8 mouse cellular contexts compared by ENCODE assay signal in genomic region chr2:105311414-105311813, GRCm38 (mm10).
DNase-seq lines count a peak whose midpoint lies in the region; ATAC-seq and TF ChIP-seq lines count a peak whose summit lies in the region.

No protein-coding gene starts in this region.

- peaks cover 19% of the 10 kb centered on the region; the same call in 1 of the 2 replicates for H3K27me3 ChIP-seq in hindbrain, embryonic 10.5 days (ENCODE audit: insufficient read depth, poor library complexity, severe bottlenecking)
- peaks cover 21% of the 10 kb centered on the region for H3K27me3 ChIP-seq in hindbrain, embryonic 12.5 days
- H3K27me3 ChIP-seq in stomach, postnatal 0 days (ENCODE audit: control insufficient read depth, insufficient read depth, low read length) = no peaks in the 10 kb centered on the region

- no peak for TF ChIP-seq EP300 in stomach, postnatal 0 days (optimal IDR thresholded peaks at IDR 0.05)

- ATAC-seq in hindbrain, embryonic 12.5 days (ENCODE audit: low FRiP score) = no peak
- no peak for ATAC-seq in stomach, postnatal 0 days (ENCODE audit: low FRiP score, low TSS enrichment)

- peak; percentile 58 for TF ChIP-seq CTCF in stomach, postnatal 0 days (IDR thresholded peaks at IDR 0.05; ENCODE audit: low read depth)

- no peak overlapping the region for H3K27ac ChIP-seq in hindbrain, embryonic 10.5 days
- no peak overlapping the region for H3K27ac ChIP-seq in hindbrain, embryonic 12.5 days
- H3K27ac ChIP-seq in stomach, postnatal 0 days (replicated peaks) = no peak overlapping the region

- no peaks in the 10 kb centered on the region for H3K36me3 ChIP-seq in hindbrain, embryonic 10.5 days
- H3K36me3 ChIP-seq in hindbrain, embryonic 12.5 days = no peaks in the 10 kb centered on the region
- H3K36me3 ChIP-seq in stomach, postnatal 0 days (ENCODE audit: control insufficient read depth, insufficient read depth, low read length) = no peaks in the 10 kb centered on the region

- peaks cover 15% of the 10 kb centered on the region; the same call in 1 of the 2 replicates for H3K4me1 ChIP-seq in hindbrain, embryonic 10.5 days (replicated peaks)
- peaks cover 6% of the 10 kb centered on the region; the same call in 1 of the 2 replicates for H3K4me1 ChIP-seq in hindbrain, embryonic 12.5 days
- H3K4me1 ChIP-seq in stomach, postnatal 0 days (replicated peaks; ENCODE audit: control insufficient read depth, insufficient read depth) = no peaks in the 10 kb centered on the region

- no peak overlapping the region for H3K4me2 ChIP-seq in hindbrain, embryonic 12.5 days (replicated peaks)
- no peak overlapping the region for H3K4me2 ChIP-seq in stomach, postnatal 0 days (replicated peaks; ENCODE audit: low read depth)

- H3K9ac ChIP-seq in hindbrain, embryonic 12.5 days = no peak overlapping the region
- no peak overlapping the region for H3K9ac ChIP-seq in stomach, postnatal 0 days (ENCODE audit: low read length)

- WGBS in hindbrain, embryonic 10.5 days = 43% methylated on average over 13 of the region's 13 CpGs
- WGBS in hindbrain, embryonic 12.5 days = 47% methylated on average over 13 of the region's 13 CpGs
- 39% methylated on average over 13 of the region's 13 CpGs for whole genome bisulfite sequencing in stomach, postnatal 0 days

- H3K9me3 ChIP-seq in hindbrain, embryonic 10.5 days = no peaks in the 10 kb centered on the region
- no peaks in the 10 kb centered on the region for H3K9me3 ChIP-seq in hindbrain, embryonic 12.5 days (replicated peaks)
- no peaks in the 10 kb centered on the region for H3K9me3 ChIP-seq in stomach, postnatal 0 days (ENCODE audit: control insufficient read depth, low read length)

- peak; percentile 23 for DNase-seq in hindbrain, embryonic 10.5 days (ENCODE audit: low spot score)
- peak; percentile 37 for DNase-seq in thymus, postnatal 4 days
- no peak for DNase-seq in thymus, postnatal 36 days
- peak; percentile 6 for DNase-seq in induced T-regulatory cell, adult 2 months (ENCODE audit: low read depth)
- peak; percentile 18 for DNase-seq in stomach, postnatal 0 days (ENCODE audit: low spot score)
- DNase-seq in adrenal gland, adult 2 months = no peak
- DNase-seq in adrenal gland, postnatal 36 days = no peak

- H3K4me3 ChIP-seq in hindbrain, embryonic 10.5 days = no peak overlapping the region
- no peak overlapping the region for H3K4me3 ChIP-seq in hindbrain, embryonic 12.5 days
- no peak overlapping the region for H3K4me3 ChIP-seq in stomach, postnatal 0 days (ENCODE audit: low read depth, low read length)

Comparison
In these comparisons a context has a peak if more than half of its experiments do, and no peak if none do; other contexts are left out.
1. DNase-seq: peak in hindbrain, embryonic 10.5 days (single experiment), thymus, postnatal 4 days (single experiment), induced T-regulatory cell, adult 2 months (single experiment) and stomach, postnatal 0 days (single experiment); none in thymus, postnatal 36 days (0 of 2), adrenal gland, adult 2 months (single experiment) and adrenal gland, postnatal 36 days (0 of 2).